Mouse (Mus musculus): ENCODE results near the gene Sfxn5.

DNA sequence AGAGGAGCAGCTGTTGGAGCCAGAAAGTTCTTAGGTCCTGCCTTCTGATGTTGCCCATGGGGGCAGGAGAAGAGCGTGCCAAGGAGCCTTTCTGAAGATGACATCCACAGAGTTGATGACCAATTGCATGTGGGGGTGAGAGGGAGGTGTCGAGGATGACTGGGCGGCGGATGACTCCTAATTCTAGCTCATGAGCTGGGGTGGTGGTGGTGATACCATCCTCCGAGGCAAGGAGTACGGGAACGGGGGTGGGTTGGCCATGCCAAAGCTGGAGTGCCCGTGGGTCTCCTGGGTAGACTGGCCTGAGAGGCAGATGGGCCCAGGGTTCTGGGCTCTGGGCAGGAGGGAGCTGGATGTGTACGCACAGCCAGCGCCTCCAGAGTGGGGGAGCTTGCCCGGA lies 113.5 kb downstream of the Sfxn5 start:
- TF ChIP-seq CTCF (IDR thresholded peaks at IDR 0.05; ENCODE audit: low read depth) (no peak), EP300 (IDR thresholded peaks at IDR 0.05; ENCODE audit: low read depth) (no peak)

Measured in liver, embryonic 14.5 days (tissue).